Mouse (Mus musculus) hindbrain, embryonic 11.5 days (tissue): ENCODE results near the gene Olfr288. TPM values are rescaled to one million over a fixed set of nuclear protein-coding genes. Genes with fewer than 3 reads are reported as not detected.

ENCODE experiments used
- ATAC-seq: fragments of 200-750 bp; cut with Nextera tagmentation; 2 replicates; pipeline ENCODE4 v1.8.0; 2017; ENCODE audit warnings: mild to moderate bottlenecking, moderate TSS enrichment, moderate library complexity; ENCODE audit not compliant: low FRiP score
- DNase-seq: peaks from one replicate; pipeline ENCODE4 v3.0.0-alpha.2; 2015; ENCODE audit warnings: low spot score
- H3K27ac ChIP-seq: fragments of 300-500 bp; sonication (generic); 2 replicates; pipeline ENCODE4 v1.5.1; 2014; ENCODE audit warnings: mild to moderate bottlenecking, low read depth, low read length
- H3K27me3 ChIP-seq: fragments of 300-500 bp; sonication (generic); 2 replicates; pipeline ENCODE4 v1.6.1; 2014; ENCODE audit warnings: mild to moderate bottlenecking, low read length, moderate library complexity, mixed read lengths; ENCODE audit not compliant: control insufficient read depth, insufficient read depth
- H3K36me3 ChIP-seq: fragments of 300-500 bp; sonication (generic); 2 replicates; pipeline ENCODE4 v1.6.1; 2014; ENCODE audit warnings: mild to moderate bottlenecking, low read length, moderate library complexity, mixed read lengths; ENCODE audit not compliant: control insufficient read depth, insufficient read depth
- H3K4me1 ChIP-seq: fragments of 300-500 bp; sonication (generic); replicated peaks from 2 replicates; pipeline ENCODE4 v1.6.1; 2014; ENCODE audit warnings: low read length, mixed read lengths; ENCODE audit not compliant: control insufficient read depth, insufficient read depth
- H3K4me2 ChIP-seq: fragments of 300-500 bp; sonication (generic); replicated peaks from 2 replicates; pipeline ENCODE4 v1.6.1; 2014; ENCODE audit warnings: mild to moderate bottlenecking, low read depth, low read length
- H3K4me3 ChIP-seq: fragments of 300-500 bp; sonication (generic); 2 replicates; pipeline ENCODE4 v1.5.1; 2014; ENCODE audit warnings: low read depth, low read length
- H3K9ac ChIP-seq: fragments of 300-500 bp; sonication (generic); 2 replicates; pipeline ENCODE4 v1.6.1; 2014; ENCODE audit warnings: low read depth, low read length
- H3K9me3 ChIP-seq: fragments of 300-500 bp; sonication (generic); 2 replicates; pipeline ENCODE4 v1.6.1; 2016; ENCODE audit warnings: low read length; ENCODE audit not compliant: control insufficient read depth
- WGBS: fragments of 180-500 bp; shearing (Covaris S2); extraction: QIAGEN DNeasy Blood & Tissue Kit; methylation state at CpG from one replicate; pipeline ENCODE4 v1.1.7; 2014; 5-methylcytosine and 5-hydroxymethylcytosine counted together
- polyA plus RNA-seq: library from polyadenylated mRNA; unstranded; fragments of >200 nt; fragmentation: Nextera tagmentation; extraction: Ambion mirVana; gene quantifications from 2 replicates; pipeline ENCODE4 v1.2.1, GENCODE M21; 2014

Gene Olfr288
- polyA plus RNA-seq: not detected in 2 replicates

- Histone ChIP-seq H3K4me3 (no peak within 1 kb of the TSS), H3K4me2 (no peak within 1 kb of the TSS), H3K27ac (no peak within 1 kb of the TSS), H3K36me3 (no peaks in the 10 kb centered on the region), H3K4me1 (no peaks in the 10 kb centered on the region), H3K9ac (no peak within 1 kb of the TSS), H3K9me3 (no peaks in the 10 kb centered on the region), H3K27me3 (no peaks in the 10 kb centered on the region)
- 66% methylated on average over 3 of the region's 3 CpGs for WGBS
- ATAC-seq (no peak), DNase-seq (no peak)
These were observed at the start of gene Olfr288 for GRCm38 (mm10) chr15:98195442-98195841. Olfr288 (minus strand) TSS chr15:98195542.

- Histone ChIP-seq H3K36me3 (no peaks in the 10 kb centered on the region), H3K9ac (no peak overlapping the region), H3K4me1 (no peaks in the 10 kb centered on the region), H3K4me3 (no peak overlapping the region), H3K27ac (no peak overlapping the region), H3K27me3 (no peaks in the 10 kb centered on the region), H3K4me2 (no peak overlapping the region), H3K9me3 (no peaks in the 10 kb centered on the region)
- ATAC-seq (no peak), DNase-seq (no peak)
- WGBS: 95% methylated on average over 4 of the region's 4 CpGs
These were observed 40.1 kb upstream of the Olfr288 start for GRCm38 (mm10) chr15:98235442-98235841.

- Histone ChIP-seq H3K9me3 (no peaks in the 10 kb centered on the region), H3K4me3 (no peak within 1 kb of the TSS), H3K4me1 (no peaks in the 10 kb centered on the region), H3K36me3 (no peaks in the 10 kb centered on the region), H3K9ac (no peak within 1 kb of the TSS), H3K4me2 (no peak within 1 kb of the TSS), H3K27me3 (no peaks in the 10 kb centered on the region), H3K27ac (no peak within 1 kb of the TSS)
- ATAC-seq (no peak), DNase-seq (no peak)
- WGBS: 93% methylated on average over 4 of the region's 4 CpGs
These were observed 39.0 kb upstream of the Olfr288 start, which contains the start of gene Olfr286 for GRCm38 (mm10) chr15:98234350-98234749. Olfr286 (minus strand) TSS chr15:98234450.

- ATAC-seq (no peak), DNase-seq (no peak)
- 72% methylated on average over 7 of the region's 7 CpGs for WGBS
- H3K4me3 ChIP-seq: no peak overlapping the region
- H3K4me2 ChIP-seq: no peak overlapping the region
- no peaks in the 10 kb centered on the region for H3K9me3 ChIP-seq
- H3K9ac ChIP-seq: no peak overlapping the region
- no peaks in the 10 kb centered on the region for H3K4me1 ChIP-seq
- no peaks in the 10 kb centered on the region for H3K36me3 ChIP-seq
- no peaks in the 10 kb centered on the region for H3K27me3 ChIP-seq
- H3K27ac ChIP-seq: no peak overlapping the region
These were observed 30.8 kb upstream of the Olfr288 start for GRCm38 (mm10) chr15:98226096-98226495.

- H3K4me1 ChIP-seq: no peaks in the 10 kb centered on the region
- no peak overlapping the region for H3K4me2 ChIP-seq
- 45% methylated on average over 16 of the region's 16 CpGs for WGBS
- DNase-seq: peak; percentile 12
- H3K36me3 ChIP-seq: no peaks in the 10 kb centered on the region
- H3K9ac ChIP-seq: no peak overlapping the region
- no peak for ATAC-seq
- H3K27me3 ChIP-seq: no peaks in the 10 kb centered on the region
- H3K27ac ChIP-seq: no peak overlapping the region
- no peaks in the 10 kb centered on the region for H3K9me3 ChIP-seq
- H3K4me3 ChIP-seq: no peak overlapping the region
These were observed 30.3 kb upstream of the Olfr288 start for GRCm38 (mm10) chr15:98225610-98226009.

GRCm38 (mm10) chr15:98222377-98222776 is 27.0 kb upstream of the Olfr288 start:
- Histone ChIP-seq H3K36me3 (no peaks in the 10 kb centered on the region), H3K9me3 (no peaks in the 10 kb centered on the region), H3K4me2 (no peak overlapping the region), H3K4me3 (no peak overlapping the region), H3K27me3 (no peaks in the 10 kb centered on the region), H3K9ac (no peak overlapping the region), H3K4me1 (no peaks in the 10 kb centered on the region), H3K27ac (no peak overlapping the region)
- ATAC-seq (no peak), DNase-seq (no peak)

GRCm38 (mm10) chr15:98220877-98221276 is 25.5 kb upstream of the Olfr288 start, which contains the start of the genes Gm44579 and Olfr287:
Gm44579 (minus strand) TSS chr15:98220977.
Olfr287 (minus strand) TSS chr15:98221056.
- Histone ChIP-seq H3K27me3 (no peaks in the 10 kb centered on the region), H3K4me3 (no peak within 1 kb of the TSS), H3K27ac (no peak within 1 kb of the TSS), H3K9me3 (no peaks in the 10 kb centered on the region), H3K36me3 (no peaks in the 10 kb centered on the region), H3K4me2 (no peak within 1 kb of the TSS), H3K4me1 (no peaks in the 10 kb centered on the region), H3K9ac (no peak within 1 kb of the TSS)
- no peak for ATAC-seq
- DNase-seq: no peak
- 80% methylated on average over 4 of the region's 4 CpGs for WGBS

- Histone ChIP-seq H3K9ac (no peak overlapping the region), H3K36me3 (no peaks in the 10 kb centered on the region), H3K27ac (no peak overlapping the region), H3K4me1 (no peaks in the 10 kb centered on the region), H3K27me3 (no peaks in the 10 kb centered on the region), H3K9me3 (no peaks in the 10 kb centered on the region), H3K4me3 (no peak overlapping the region), H3K4me2 (no peak overlapping the region)
- ATAC-seq: no peak
- 75% methylated on average over 5 of the region's 5 CpGs for WGBS
- DNase-seq: no peak
These were observed 18.8 kb upstream of the Olfr288 start for GRCm38 (mm10) chr15:98214130-98214529.

GRCm38 (mm10) chr15:98213336-98213870 is 18.1 kb upstream of the Olfr288 start:
- ATAC-seq (no peak), DNase-seq (no peak)
- Histone ChIP-seq H3K9ac (no peak overlapping the region), H3K36me3 (no peaks in the 10 kb centered on the region), H3K4me2 (no peak overlapping the region), H3K4me1 (no peaks in the 10 kb centered on the region), H3K9me3 (no peaks in the 10 kb centered on the region), H3K27ac (no peak overlapping the region), H3K27me3 (no peaks in the 10 kb centered on the region), H3K4me3 (no peak overlapping the region)
- WGBS: 79% methylated on average over 5 of the region's 5 CpGs
